8 mouse cellular contexts compared by ENCODE assay signal in genomic region chr11:94073283-94073682, GRCm38 (mm10).
DNase-seq lines count a peak whose midpoint lies in the region; ATAC-seq and TF ChIP-seq lines count a peak whose summit lies in the region.

No protein-coding gene starts in this region.

- H3K4me1 ChIP-seq in hindbrain, postnatal 0 days (ENCODE audit: insufficient read depth, low read length), result no peaks in the 10 kb centered on the region
- H3K4me1 ChIP-seq in hindbrain, embryonic 13.5 days (replicated peaks), result no peaks in the 10 kb centered on the region
- no peaks in the 10 kb centered on the region for H3K4me1 ChIP-seq in lung, adult 2 months (ENCODE audit: control insufficient read depth, insufficient read depth, low read length)

- ATAC-seq in hindbrain, postnatal 0 days, result no peak
- no peak for ATAC-seq in hindbrain, embryonic 13.5 days (ENCODE audit: low FRiP score)
- no peak for ATAC-seq in monocyte, adult 5-6 weeks (replicated peaks; ENCODE audit: insufficient number of reproducible peaks, low FRiP score, low TSS enrichment, poor library complexity, severe bottlenecking)

- TF ChIP-seq POLR2A in lung, adult 2 months (IDR thresholded peaks at IDR 0.05; ENCODE audit: borderline replicate concordance, extremely low read depth, low read depth, low read length), result no peak

- H3K27me3 ChIP-seq in hindbrain, postnatal 0 days (ENCODE audit: insufficient read depth, low read length), result no peaks in the 10 kb centered on the region
- no peaks in the 10 kb centered on the region for H3K27me3 ChIP-seq in hindbrain, embryonic 13.5 days

- no peaks in the 10 kb centered on the region for H3K9me3 ChIP-seq in hindbrain, postnatal 0 days (ENCODE audit: low read length)
- H3K9me3 ChIP-seq in hindbrain, embryonic 13.5 days, result no peaks in the 10 kb centered on the region

- 96% methylated on average over 4 of the region's 4 CpGs for WGBS in hindbrain, postnatal 0 days
- 93% methylated on average over 4 of the region's 4 CpGs for WGBS in hindbrain, embryonic 13.5 days
- WGBS in lung, adult 2 months, result 76% methylated on average over 4 of the region's 4 CpGs

- H3K4me2 ChIP-seq in hindbrain, postnatal 0 days (ENCODE audit: low read depth, low read length), result no peak overlapping the region
- H3K4me2 ChIP-seq in hindbrain, embryonic 13.5 days, result no peak overlapping the region

- H3K4me3 ChIP-seq in hindbrain, postnatal 0 days (ENCODE audit: low read length), result no peak overlapping the region
- no peak overlapping the region for H3K4me3 ChIP-seq in hindbrain, embryonic 13.5 days
- H3K4me3 ChIP-seq in lung, adult 2 months (replicated peaks; ENCODE audit: extremely low read depth, low read depth, low read length), result no peak overlapping the region

- H3K27ac ChIP-seq in hindbrain, postnatal 0 days, result no peak overlapping the region
- no peak overlapping the region for H3K27ac ChIP-seq in hindbrain, embryonic 13.5 days

- peak; percentile 51 for DNase-seq in hindbrain, postnatal 0 days (ENCODE audit: low spot score)
- DNase-seq in CD4-positive helper T cell, adult 2 months (ENCODE audit: low read depth, low spot score), result peak; percentile 18
- peak; percentile 22 for DNase-seq in ZHBTc4 (ENCODE audit: low read depth, low spot score)
- DNase-seq in lung, adult 2 months, result no peak
- DNase-seq in right cerebral cortex, adult 18-20 months, result no peak
- no peak for DNase-seq in frontal cortex, postnatal 10 days (ENCODE audit: low spot score in 2 of 2)

- TF ChIP-seq CTCF in hindbrain, postnatal 0 days (IDR thresholded peaks at IDR 0.05; ENCODE audit: low read depth), result peak; percentile 62
- TF ChIP-seq CTCF in lung, adult 2 months (IDR thresholded peaks at IDR 0.05; ENCODE audit: insufficient read depth, low read length), result peak; percentile 55

- no peak overlapping the region for H3K9ac ChIP-seq in hindbrain, postnatal 0 days (replicated peaks; ENCODE audit: low read length)
- H3K9ac ChIP-seq in hindbrain, embryonic 13.5 days, result no peak overlapping the region

- peaks cover 25% of the 10 kb centered on the region for H3K36me3 ChIP-seq in hindbrain, postnatal 0 days (ENCODE audit: insufficient read depth, low read length)
- H3K36me3 ChIP-seq in hindbrain, embryonic 13.5 days, result peaks cover 58% of the 10 kb centered on the region

Comparison
In these comparisons a context has a peak if more than half of its experiments do, and no peak if none do; other contexts are left out.
1. DNase-seq: peak in hindbrain, postnatal 0 days (single experiment), CD4-positive helper T cell, adult 2 months (single experiment) and ZHBTc4 (single experiment); none in lung, adult 2 months (single experiment), right cerebral cortex, adult 18-20 months (single experiment) and frontal cortex, postnatal 10 days (0 of 2).